Mouse (Mus musculus) spleen, postnatal 14 days (tissue): Measurements from ENCODE around the gene Sox5.

ENCODE experiments used
- DNase-seq, 2 experiments: peaks; one replicate each; pipeline ENCODE4 v3.0.0; 2021 to 2022; ENCODE audit warnings: low spot score in 2 of 2

Gene Sox5

GRCm38 (mm10) chr6:144716376-144716775 is 65.4 kb downstream of the Sox5 start:
- DNase-seq, result no peak

- no peak for DNase-seq
These were observed 69.9 kb downstream of the Sox5 start for GRCm38 (mm10) chr6:144711841-144712240.

DNA sequence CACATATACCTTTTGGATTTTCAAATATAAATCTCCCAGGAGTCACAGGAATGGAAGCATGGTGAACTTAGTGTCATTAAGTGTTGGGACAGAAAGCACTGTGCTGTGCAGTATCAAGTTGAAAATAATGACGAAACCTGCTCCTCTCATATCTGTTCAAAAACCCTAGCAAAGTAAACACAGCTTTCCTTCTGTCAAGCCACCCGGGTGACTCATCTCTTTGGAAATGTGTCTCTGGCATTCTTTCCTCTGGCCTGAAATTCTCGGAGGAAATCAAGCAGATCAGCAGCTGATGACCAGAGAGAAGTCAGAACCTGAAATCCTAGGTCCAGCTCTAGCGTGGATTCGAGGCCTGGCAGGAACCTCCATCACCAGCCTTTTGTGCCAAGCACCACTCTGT is 71.0 kb downstream of the Sox5 start:
- no peak for DNase-seq

DNA sequence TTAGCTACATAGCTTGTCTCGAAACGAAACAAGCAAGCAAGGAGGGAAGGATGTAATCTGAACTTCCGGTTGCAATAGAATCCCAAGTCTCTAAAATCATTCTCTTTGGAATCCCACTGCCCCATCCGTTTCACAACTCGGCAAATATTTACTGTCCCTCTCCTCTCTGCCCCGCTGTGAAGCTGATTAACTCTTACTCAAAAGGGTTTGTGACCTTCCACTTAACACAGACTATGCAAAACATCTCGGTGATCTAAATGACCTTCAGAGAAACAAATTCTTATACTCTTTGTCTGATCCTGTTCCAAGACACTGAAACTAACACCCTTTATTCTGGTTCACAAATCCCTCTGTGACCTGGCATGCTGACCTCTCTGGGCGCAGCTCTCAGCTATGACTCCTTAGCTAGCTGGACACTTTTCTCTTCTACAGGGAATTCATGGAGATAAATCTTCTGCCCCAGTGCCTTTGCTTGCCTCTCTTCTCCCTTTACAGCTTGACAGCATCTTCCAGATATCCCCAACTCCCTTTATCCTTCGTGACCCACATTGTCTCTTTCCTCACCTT is 72.1 kb downstream of the Sox5 start:
- no peak for DNase-seq

- DNase-seq, result no peak
These were observed 73.4 kb downstream of the Sox5 start for GRCm38 (mm10) chr6:144708410-144708809.

DNA sequence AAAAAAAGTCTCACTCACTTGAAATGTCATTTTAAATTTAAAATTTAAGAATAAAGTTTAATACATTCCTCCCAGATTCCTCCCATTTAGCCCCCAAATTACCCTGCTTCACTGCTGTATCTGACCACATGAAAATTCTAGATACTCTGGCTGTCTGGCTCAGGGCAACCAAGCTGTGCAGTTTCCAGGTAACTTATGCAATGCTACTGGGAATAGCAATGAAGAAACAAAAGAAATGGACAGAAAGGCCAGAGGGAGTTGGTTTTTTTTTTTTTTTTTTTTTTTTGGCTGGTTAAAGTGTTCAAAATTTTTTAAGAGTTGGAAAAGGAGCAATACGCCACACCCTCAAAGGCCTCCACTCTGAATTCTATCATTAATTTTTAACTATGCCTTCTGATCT is 73.8 kb downstream of the Sox5 start:
- no peak for DNase-seq

- DNase-seq, result no peak
These were observed 76.8 kb downstream of the Sox5 start for GRCm38 (mm10) chr6:144704962-144705361.

- no peak for DNase-seq
These were observed 86.1 kb downstream of the Sox5 start for GRCm38 (mm10) chr6:144695660-144696059.

DNA sequence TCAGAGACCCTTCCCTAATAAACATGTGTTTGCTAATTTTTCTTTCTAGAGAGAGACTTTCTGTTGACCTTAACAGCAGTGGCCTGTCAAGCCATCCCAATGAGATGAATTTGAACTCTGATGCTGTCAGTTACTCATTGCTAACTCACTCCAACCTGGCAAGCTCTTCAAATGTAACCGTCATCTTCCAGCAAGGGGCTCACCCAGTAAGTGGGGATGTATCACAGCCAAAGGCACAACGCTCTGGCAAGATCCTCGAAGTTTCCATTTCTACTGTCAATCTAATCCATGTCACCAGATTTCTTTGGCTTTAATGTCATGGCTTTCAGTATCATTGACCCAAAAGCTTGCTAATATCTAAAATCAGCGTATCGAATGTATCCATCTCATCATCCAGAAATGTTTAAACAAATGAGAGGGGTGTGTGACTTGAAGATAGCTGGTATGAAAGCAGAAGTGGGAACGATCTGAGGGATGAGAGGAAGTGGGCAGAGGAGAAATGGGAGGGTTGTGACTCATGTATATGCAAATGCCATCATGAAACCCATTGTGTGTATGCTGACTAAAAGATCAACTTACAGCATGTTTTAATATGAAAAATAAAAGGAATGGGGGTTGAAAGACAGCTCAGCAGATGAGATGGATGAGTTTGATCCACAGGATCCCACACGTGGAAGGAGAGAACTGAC is 88.4 kb downstream of the Sox5 start:
- DNase-seq, result no peak

DNA sequence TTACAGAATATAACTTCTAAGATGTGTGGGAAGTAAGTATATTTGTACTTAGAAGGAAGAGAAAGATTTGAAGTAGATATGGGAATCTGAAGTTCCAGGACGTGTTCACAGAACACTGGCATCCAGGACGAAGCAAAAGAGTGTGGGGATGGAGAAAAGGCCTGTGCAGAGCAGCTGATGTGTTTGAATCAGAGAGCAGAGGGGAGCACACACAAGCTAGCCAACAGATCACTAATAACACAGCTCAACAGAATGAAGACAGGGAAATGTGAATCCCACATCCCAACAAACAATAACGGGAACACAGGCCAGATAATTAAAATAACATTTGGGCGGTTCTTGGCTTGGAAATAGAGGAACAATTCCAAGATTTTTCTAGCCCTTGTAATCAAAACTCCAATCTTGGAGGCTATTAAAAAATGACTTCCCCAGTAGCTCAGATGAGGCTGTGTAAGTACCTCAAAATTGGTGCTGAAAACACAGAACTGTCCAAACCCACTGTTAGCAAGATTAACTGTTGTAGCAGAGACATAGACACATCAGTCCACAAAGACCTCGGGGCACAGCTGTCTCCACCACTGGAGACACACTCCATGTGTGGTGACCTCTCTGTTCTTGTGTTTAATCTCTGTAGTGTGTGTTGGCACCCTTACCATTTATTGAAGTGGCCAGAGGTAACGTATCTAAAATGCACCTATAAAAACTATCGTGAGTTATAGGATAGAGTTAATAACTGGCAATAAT is 90.3 kb downstream of the Sox5 start:
- DNase-seq, result no peak

- no peak for DNase-seq
These were observed 92.7 kb downstream of the Sox5 start for GRCm38 (mm10) chr6:144689076-144689475.

GRCm38 (mm10) chr6:144687681-144688080 is 94.1 kb downstream of the Sox5 start:
- DNase-seq, result peak in 1 of 2 experiments; percentile 31

DNA sequence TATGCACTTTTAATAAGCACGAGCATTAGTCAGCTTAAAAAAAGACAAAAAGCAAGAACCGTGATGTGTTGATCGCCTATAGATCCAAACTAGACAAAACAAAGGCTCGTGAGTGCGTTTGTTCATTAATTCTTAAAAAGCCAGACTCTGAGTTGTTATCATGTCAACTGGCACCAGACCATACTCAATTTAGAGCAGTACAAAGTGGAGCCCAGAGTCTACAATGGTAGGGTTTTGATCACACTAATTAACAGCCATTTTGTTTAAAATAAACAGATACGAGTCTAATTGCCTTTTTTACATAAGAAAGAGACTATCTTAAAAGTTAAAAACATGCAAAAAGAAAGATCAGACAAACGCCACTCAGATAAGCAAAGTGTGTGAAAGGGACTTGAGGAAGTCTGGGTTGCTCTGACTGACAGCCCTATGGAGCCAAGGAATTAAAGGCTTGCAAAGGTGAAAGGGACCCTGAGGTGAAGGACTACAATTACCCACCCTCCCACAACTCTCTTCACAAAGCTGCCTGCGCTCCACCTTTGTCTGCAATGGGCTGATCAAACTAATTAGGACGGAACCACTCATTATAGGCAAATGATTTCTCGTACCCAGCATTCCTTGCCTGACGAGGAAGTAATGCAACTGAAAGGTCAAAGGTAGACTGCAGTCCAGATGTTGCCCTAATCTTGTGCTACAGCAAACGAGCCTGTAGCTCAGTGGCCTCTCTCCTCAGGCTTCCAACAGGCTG is 100.6 kb downstream of the Sox5 start:
- no peak for DNase-seq

DNA sequence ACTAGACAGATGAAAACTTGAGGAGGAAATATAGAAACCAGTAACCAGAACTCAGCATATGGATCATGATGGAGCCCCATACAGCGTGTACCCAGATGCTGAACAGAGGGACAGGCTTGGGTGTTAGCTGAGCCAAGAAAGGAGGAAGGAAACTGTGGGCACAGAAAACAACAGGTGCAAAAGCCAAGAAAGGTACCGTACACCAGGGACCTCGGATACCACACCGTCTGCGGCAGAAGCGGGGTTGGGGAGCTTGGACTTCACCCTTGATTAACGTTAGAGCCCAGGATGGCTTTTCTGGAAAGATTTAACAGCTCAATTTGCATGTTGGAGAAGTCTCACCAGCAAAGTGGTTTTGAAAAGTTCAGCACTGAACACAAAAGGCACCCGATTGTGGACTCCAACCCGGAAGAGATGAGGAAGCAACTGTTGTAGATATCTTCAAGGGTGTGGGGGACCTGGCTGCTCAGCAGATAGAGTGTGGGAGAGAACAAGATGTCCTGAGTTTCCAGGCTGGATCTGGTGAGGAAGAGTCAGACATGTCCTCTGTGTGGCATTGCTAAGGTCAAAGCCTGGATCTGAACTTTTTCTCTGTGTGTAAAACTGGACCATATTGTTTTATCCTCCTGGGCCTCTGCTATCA is 104.2 kb downstream of the Sox5 start:
- DNase-seq, result peak in 1 of 2 experiments; percentile 14

- no peak for DNase-seq
These were observed 106.7 kb downstream of the Sox5 start for GRCm38 (mm10) chr6:144675111-144675510.

DNA sequence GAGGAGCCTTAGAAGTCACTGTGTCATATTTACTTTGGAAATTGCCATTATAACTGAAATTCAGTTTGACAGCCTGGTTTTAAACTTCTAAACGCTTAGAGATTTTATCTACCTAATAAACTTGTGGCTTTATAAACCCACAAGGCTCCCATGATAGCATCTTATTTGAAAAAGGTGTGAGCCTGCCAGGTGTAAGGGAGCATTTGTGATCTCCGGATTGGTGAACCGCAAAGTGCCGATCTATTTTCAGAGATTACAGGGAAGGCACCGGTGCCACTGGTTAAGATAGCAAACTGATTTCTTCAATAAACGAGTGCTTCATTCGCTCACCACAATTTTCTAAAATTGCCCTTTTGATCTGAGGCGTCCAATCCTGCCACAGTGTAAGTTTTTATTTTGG is 107.9 kb downstream of the Sox5 start:
- no peak for DNase-seq

GRCm38 (mm10) chr6:144670433-144671167 is 111.2 kb downstream of the Sox5 start:
- no peak for DNase-seq

GRCm38 (mm10) chr6:144666617-144667016 is 115.2 kb downstream of the Sox5 start:
- DNase-seq, result no peak

- no peak for DNase-seq
These were observed 117.0 kb downstream of the Sox5 start for GRCm38 (mm10) chr6:144664765-144665164.

GRCm38 (mm10) chr6:144663516-144664074 is 118.2 kb downstream of the Sox5 start:
- no peak for DNase-seq
